Mouse (Mus musculus) liver, postnatal 0 days (tissue): ENCODE data around the gene Zfp607b.

ENCODE experiments used
- CTCF ChIP-seq: sonication (generic); IDR thresholded peaks from 2 replicates; pipeline ENCODE4 v1.5.1; 2016; ENCODE audit warnings: antibody characterized with exemption, low read depth
- EP300 ChIP-seq: IDR thresholded peaks from 2 replicates; pipeline ENCODE4 v1.6.1; 2016; ENCODE audit warnings: antibody characterized with exemption, low read depth, mild to moderate bottlenecking

DNA sequence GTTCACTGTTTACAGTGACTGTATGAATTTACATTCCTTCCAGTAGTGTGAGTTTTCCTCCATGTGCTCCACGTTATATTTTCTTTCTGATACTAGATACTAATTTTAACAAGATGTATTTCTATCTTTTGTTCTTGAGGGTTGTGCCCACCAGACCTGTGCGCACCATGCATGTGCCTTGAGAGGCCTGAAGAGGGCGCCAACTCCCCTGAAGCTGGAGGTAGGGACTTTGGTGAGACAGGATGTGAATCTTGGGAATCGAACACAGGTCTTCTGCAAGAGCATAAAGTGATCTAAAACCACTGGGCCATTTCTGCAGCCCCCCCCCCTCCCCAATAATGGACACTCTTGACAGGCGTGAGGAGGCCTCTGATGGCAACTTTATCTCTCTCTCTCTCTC lies 1.9 kb downstream of the Zfp607b start:
- peak; percentile 75 for TF ChIP-seq CTCF
- TF ChIP-seq EP300 = no peak
